Mouse (Mus musculus): ENCODE results near the gene Slc6a13. TPM values are rescaled to one million over a fixed set of nuclear protein-coding genes. Genes with fewer than 3 reads are reported as not detected.

Slc6a13 gene
- total RNA-seq, 2 experiments from 2014 or later: 0.21 to 0.35 TPM

GRCm38 (mm10) chr6:121380576-121380975, 80.5 kb downstream of the Slc6a13 start:
- peak in 1 of 2 experiments; percentile 27 for DNase-seq

- peak; percentile 20 to 50 for DNase-seq
Observed at GRCm38 (mm10) chr6:121382071-121382470, 82.0 kb downstream of the Slc6a13 start.

- DNase-seq: no peak
Observed at GRCm38 (mm10) chr6:121385397-121385796, 85.4 kb downstream of the Slc6a13 start.

Small RNA genes lying within 50 kb of the gene (microRNA-seq; reads per million reads assigned to microRNA genes)
- gene Gm24855: 0 reads per million in 2 experiments

Other genes starting within 250 kb of the Slc6a13 start
- gene Mical3, start 169.2 kb upstream of the Slc6a13 start, total RNA-seq (2021): 100 to 1,000 TPM; 109 to 123 TPM
- gene Pex26, start 116.6 kb upstream of the Slc6a13 start, total RNA-seq (2021): 1 to 10 TPM; 6.7 to 7.9 TPM
- 100 to 1,000 TPM; 145 to 182 TPM for gene Tuba8, start 89.5 kb upstream of the Slc6a13 start, total RNA-seq (2021)
- 1 to 10 TPM; 1.3 to 1.7 TPM for gene Usp18, start 54.3 kb upstream of the Slc6a13 start, total RNA-seq (2021)
- gene Slc6a12, start 42.8 kb downstream of the Slc6a13 start, total RNA-seq (2021): not detected
- gene Iqsec3, start 173.5 kb downstream of the Slc6a13 start, total RNA-seq (2021): under 1 TPM; 0.41 to 0.62 TPM

All from heart, adult 18-20 months (tissue).